Mouse (Mus musculus): ENCODE data around the gene Zfp867.

DNA sequence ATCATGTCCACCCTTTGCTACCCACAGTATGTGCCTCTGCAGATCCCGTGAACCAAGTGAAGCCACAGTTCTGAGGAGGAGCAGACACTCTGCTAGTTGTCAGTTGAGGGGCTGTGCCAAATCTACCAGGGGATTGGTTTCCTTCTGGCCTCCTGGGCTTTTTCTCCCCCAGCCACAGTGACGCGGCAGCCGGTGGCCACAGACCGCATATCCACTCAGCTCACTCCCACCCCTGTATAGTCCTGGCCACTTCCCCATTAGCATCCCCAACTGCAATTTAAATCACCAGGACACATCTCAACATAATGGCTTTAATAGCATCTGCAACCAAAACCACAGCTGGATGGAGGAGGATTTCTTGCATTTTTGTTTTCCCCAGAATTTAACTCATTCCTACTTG lies 53.6 kb downstream of the Zfp867 start:
- TF ChIP-seq CTCF (IDR thresholded peaks at IDR 0.05; ENCODE audit: control insufficient read depth, insufficient read depth, insufficient replicate concordance, low read depth, low read length) (no peak), POLR2A (IDR thresholded peaks at IDR 0.05; ENCODE audit: control insufficient read depth, low read depth, low read length) (no peak)
